Mouse (Mus musculus) bone marrow, adult 2 months (tissue): ENCODE measurements around the gene Tph1.

Source experiments
- CTCF ChIP-seq: fragments of 200-500 bp; IDR thresholded peaks from 2 replicates; pipeline ENCODE4 v1.5.1; 2011; ENCODE audit warnings: low read length, control low read depth; ENCODE audit not compliant: control insufficient read depth, insufficient read depth
- POLR2A ChIP-seq: fragments of 200-500 bp; IDR thresholded peaks from 2 replicates; pipeline ENCODE4 v1.6.1; 2011; ENCODE audit warnings: low read depth, mild to moderate bottlenecking, control low read depth, low read length, borderline replicate concordance; ENCODE audit not compliant: control insufficient read depth

- TF ChIP-seq CTCF = no peak
- TF ChIP-seq POLR2A = no peak
Measured at GRCm38 (mm10) chr7:46648431-46649140, 23.8 kb downstream of the Tph1 start.
